Mouse (Mus musculus): ENCODE data around the gene Ccdc181. TPM values are rescaled to one million over a fixed set of nuclear protein-coding genes. Genes with fewer than 3 reads are reported as not detected.

Ccdc181 gene
- polyA plus RNA-seq, 1 experiment from 2014 or later = 6.4 TPM

DNA sequence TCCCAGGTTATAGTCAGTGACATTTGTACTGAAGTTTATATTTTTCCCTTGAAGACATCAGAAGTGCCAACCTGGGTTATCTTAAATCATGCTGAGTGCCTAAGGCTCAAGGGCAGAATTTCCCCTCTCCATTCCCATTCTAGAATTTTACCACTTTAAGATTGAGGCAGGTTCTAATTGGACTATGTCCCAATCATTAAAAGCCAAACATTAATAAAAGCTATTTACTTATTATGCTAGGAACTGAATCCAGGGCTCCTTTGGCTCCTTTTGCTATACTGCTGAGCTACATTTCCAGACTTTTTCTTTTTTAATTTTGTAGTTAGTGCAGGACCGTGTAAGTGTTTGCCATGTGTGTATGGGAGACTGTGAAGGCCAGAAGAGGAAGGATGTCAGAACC, 23.9 kb upstream of the Ccdc181 start:
- no peak for DNase-seq (ENCODE audit: low spot score)
- 92% methylated on average over 1 of the region's 1 CpGs for WGBS
- peaks cover 13% of the 10 kb centered on the region for H3K27me3 ChIP-seq (ENCODE audit: low read depth, poor library complexity, severe bottlenecking)
- peaks cover 29% of the 10 kb centered on the region for H3K4me1 ChIP-seq
- H3K9me3 ChIP-seq (replicated peaks) = no peaks in the 10 kb centered on the region
- no peaks in the 10 kb centered on the region for H3K36me3 ChIP-seq
- no peak overlapping the region for H3K27ac ChIP-seq
- H3K4me3 ChIP-seq = no peak overlapping the region

GRCm38 (mm10) chr1:164252551-164252950, 22.8 kb upstream of the Ccdc181 start:
- Histone ChIP-seq H3K9me3 (replicated peaks) (no peaks in the 10 kb centered on the region), H3K27me3 (ENCODE audit: low read depth, poor library complexity, severe bottlenecking) (peaks cover 13% of the 10 kb centered on the region), H3K27ac (no peak overlapping the region), H3K36me3 (peaks cover 9% of the 10 kb centered on the region), H3K4me3 (no peak overlapping the region), H3K4me1 (peaks cover 27% of the 10 kb centered on the region)
- WGBS = 65% methylated on average over 5 of the region's 5 CpGs
- DNase-seq (ENCODE audit: low spot score) = no peak

DNA sequence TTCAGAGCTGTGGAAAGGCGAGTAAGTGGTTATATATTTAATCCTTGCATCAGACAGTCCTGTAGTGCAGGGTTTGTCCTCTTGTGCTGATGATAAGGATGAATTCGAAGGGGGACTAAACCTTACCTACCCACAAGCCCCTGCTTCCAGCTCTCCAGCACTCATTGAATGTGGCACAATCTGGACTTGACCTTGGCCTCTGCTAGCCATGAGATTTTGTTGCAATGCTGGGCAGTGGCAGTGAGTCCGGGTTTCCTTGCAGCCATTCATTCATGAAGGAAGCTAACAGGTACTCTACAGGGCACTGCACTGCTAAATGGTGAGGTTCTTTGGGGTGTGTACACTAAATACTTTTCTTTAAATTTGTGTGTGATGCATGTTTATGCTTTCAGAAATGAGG, 20.5 kb upstream of the Ccdc181 start:
- Histone ChIP-seq H3K27ac (no peak overlapping the region), H3K27me3 (ENCODE audit: low read depth, poor library complexity, severe bottlenecking) (peaks cover 12% of the 10 kb centered on the region), H3K4me1 (peaks cover 13% of the 10 kb centered on the region), H3K36me3 (peaks cover 9% of the 10 kb centered on the region), H3K4me3 (no peak overlapping the region), H3K9me3 (replicated peaks) (no peaks in the 10 kb centered on the region)
- WGBS = 74% methylated on average over 3 of the region's 3 CpGs
- no peak for DNase-seq (ENCODE audit: low spot score)

DNA sequence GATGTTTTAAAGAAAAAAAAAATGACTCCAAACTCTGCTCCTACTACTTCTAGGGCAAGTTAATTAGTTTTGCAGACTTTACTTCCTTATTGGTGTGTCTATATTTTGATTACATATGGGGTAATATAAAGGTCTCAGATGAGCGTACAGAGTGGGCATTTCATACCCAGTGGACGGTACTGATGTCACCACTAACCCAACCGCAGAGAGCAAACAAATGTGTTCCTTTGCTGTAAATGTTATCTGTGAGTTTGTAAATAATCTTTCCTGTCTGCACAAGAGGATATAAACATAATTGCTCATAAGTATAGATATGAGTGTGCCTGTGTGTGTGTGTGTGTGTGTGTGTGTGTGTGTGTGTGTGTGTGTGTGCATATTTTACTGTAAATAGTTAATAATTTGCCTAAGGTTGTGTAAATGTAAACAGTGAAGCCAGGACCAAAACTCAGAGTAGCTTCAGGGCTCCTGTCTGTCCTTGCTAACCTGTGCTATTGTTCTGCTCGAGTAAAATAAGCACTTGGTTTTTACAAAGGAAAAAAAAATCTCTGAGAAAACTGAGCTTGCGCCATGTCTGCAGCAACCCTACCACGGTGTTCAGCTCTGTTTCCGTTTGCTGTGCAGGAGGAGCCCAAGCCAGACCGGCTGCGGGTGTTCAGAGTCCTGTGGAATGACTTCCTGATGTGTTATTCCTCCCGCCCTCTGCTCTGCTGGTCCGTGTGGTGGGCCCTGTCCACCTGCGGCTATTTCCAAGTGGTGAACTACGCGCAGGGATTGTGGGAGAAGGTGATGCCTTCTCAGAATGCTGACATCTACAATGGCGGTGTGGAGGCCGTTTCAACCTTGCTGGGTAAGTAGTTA, 15.0 kb upstream of the Ccdc181 start:
- Histone ChIP-seq H3K27ac (no peak overlapping the region), H3K36me3 (peaks cover 37% of the 10 kb centered on the region), H3K27me3 (ENCODE audit: low read depth, poor library complexity, severe bottlenecking) (no peaks in the 10 kb centered on the region), H3K4me3 (no peak overlapping the region), H3K9me3 (replicated peaks) (no peaks in the 10 kb centered on the region), H3K4me1 (no peaks in the 10 kb centered on the region)
- no peak for DNase-seq (ENCODE audit: low spot score)
- WGBS = 91% methylated on average over 16 of the region's 16 CpGs

DNA sequence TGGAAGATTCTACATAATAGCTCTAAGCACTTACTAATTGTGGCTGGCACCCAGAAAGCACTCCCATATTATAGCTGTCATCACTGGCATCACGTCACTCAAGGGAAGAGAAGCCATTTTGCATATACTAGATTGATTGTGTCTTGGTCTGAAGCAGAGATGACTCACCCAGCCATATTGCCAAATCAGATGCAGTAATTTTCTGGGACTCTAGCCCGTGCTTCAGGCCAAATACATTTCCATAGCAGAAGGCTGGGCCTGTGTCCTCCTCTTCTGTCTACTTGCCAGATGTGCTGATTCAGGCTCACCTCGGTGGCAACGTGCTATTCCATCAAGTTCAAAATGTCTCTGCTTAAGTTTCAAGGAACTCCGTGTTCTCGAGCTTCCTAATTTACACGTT, 13.8 kb upstream of the Ccdc181 start:
- no peaks in the 10 kb centered on the region for H3K9me3 ChIP-seq (replicated peaks)
- H3K36me3 ChIP-seq = peaks cover 37% of the 10 kb centered on the region
- no peaks in the 10 kb centered on the region for H3K4me1 ChIP-seq
- H3K27me3 ChIP-seq (ENCODE audit: low read depth, poor library complexity, severe bottlenecking) = no peaks in the 10 kb centered on the region
- WGBS = 95% methylated on average over 7 of the region's 7 CpGs
- no peak overlapping the region for H3K4me3 ChIP-seq
- no peak overlapping the region for H3K27ac ChIP-seq
- no peak for DNase-seq (ENCODE audit: low spot score)

- Histone ChIP-seq H3K27me3 (ENCODE audit: low read depth, poor library complexity, severe bottlenecking) (no peaks in the 10 kb centered on the region), H3K36me3 (no peaks in the 10 kb centered on the region), H3K27ac (no peak overlapping the region), H3K9me3 (replicated peaks) (no peaks in the 10 kb centered on the region), H3K4me3 (no peak overlapping the region), H3K4me1 (peaks cover 32% of the 10 kb centered on the region)
- DNase-seq (ENCODE audit: low spot score) = no peak
- WGBS = 90% methylated on average over 7 of the region's 7 CpGs
Observed at GRCm38 (mm10) chr1:164270941-164271340, 4.4 kb upstream of the Ccdc181 start.

DNA sequence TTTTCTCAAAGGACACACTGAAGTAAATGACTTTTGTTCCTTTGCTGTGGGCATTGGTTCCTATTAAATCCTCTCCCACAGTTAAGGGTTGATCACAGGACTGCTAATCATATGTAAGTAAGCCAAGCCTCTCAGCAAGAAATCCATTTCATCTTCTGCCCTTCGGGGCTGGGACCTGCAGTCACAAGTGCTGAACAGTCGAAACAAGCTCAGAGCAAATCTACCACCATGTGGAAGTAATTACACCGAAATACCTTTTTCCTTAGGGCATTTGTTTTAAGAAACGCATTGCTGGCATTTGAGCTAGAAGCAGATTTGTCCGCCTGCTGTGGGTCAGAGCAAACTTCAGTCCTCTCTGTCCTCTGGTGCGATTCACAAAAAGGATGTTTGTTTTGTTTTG, 1.7 kb upstream of the Ccdc181 start:
- no peak for DNase-seq (ENCODE audit: low spot score)
- WGBS = 34% methylated on average over 6 of the region's 6 CpGs
- Histone ChIP-seq H3K4me3 (no peak overlapping the region), H3K9me3 (replicated peaks) (no peaks in the 10 kb centered on the region), H3K36me3 (no peaks in the 10 kb centered on the region), H3K27ac (no peak overlapping the region), H3K4me1 (peaks cover 32% of the 10 kb centered on the region), H3K27me3 (ENCODE audit: low read depth, poor library complexity, severe bottlenecking) (no peaks in the 10 kb centered on the region)

GRCm38 (mm10) chr1:164276552-164276951, 1.2 kb downstream of the Ccdc181 start:
- 95% methylated on average over 3 of the region's 3 CpGs for WGBS
- H3K9me3 ChIP-seq (replicated peaks) = no peaks in the 10 kb centered on the region
- H3K4me3 ChIP-seq = no peak overlapping the region
- H3K27me3 ChIP-seq (ENCODE audit: low read depth, poor library complexity, severe bottlenecking) = no peaks in the 10 kb centered on the region
- no peak for DNase-seq (ENCODE audit: low spot score)
- no peak overlapping the region for H3K27ac ChIP-seq
- H3K36me3 ChIP-seq = no peaks in the 10 kb centered on the region
- peaks cover 32% of the 10 kb centered on the region for H3K4me1 ChIP-seq

- Histone ChIP-seq H3K4me3 (no peak overlapping the region), H3K36me3 (no peaks in the 10 kb centered on the region), H3K27ac (no peak overlapping the region), H3K4me1 (peaks cover 13% of the 10 kb centered on the region), H3K9me3 (replicated peaks) (no peaks in the 10 kb centered on the region), H3K27me3 (ENCODE audit: low read depth, poor library complexity, severe bottlenecking) (no peaks in the 10 kb centered on the region)
- DNase-seq (ENCODE audit: low spot score) = no peak
- whole genome bisulfite sequencing = 65% methylated on average over 4 of the region's 4 CpGs
Observed at GRCm38 (mm10) chr1:164279332-164279731, 3.9 kb downstream of the Ccdc181 start.

GRCm38 (mm10) chr1:164284007-164284406, 8.6 kb downstream of the Ccdc181 start:
- Histone ChIP-seq H3K4me1 (no peaks in the 10 kb centered on the region), H3K27me3 (ENCODE audit: low read depth, poor library complexity, severe bottlenecking) (no peaks in the 10 kb centered on the region), H3K4me3 (no peak overlapping the region), H3K27ac (no peak overlapping the region), H3K36me3 (no peaks in the 10 kb centered on the region), H3K9me3 (replicated peaks) (no peaks in the 10 kb centered on the region)
- WGBS = 87% methylated on average over 3 of the region's 3 CpGs
- no peak for DNase-seq (ENCODE audit: low spot score)

- peaks cover 24% of the 10 kb centered on the region for H3K36me3 ChIP-seq
- no peak overlapping the region for H3K27ac ChIP-seq
- no peak for DNase-seq (ENCODE audit: low spot score)
- WGBS = 70% methylated on average over 15 of the region's 15 CpGs
- H3K4me1 ChIP-seq = no peaks in the 10 kb centered on the region
- no peak overlapping the region for H3K4me3 ChIP-seq
- no peaks in the 10 kb centered on the region for H3K27me3 ChIP-seq (ENCODE audit: low read depth, poor library complexity, severe bottlenecking)
- H3K9me3 ChIP-seq (replicated peaks) = no peaks in the 10 kb centered on the region
Observed at GRCm38 (mm10) chr1:164287406-164287805, 12.0 kb downstream of the Ccdc181 start.

- Histone ChIP-seq H3K4me3 (no peak overlapping the region), H3K9me3 (replicated peaks) (no peaks in the 10 kb centered on the region), H3K36me3 (peaks cover 65% of the 10 kb centered on the region), H3K27ac (no peak overlapping the region), H3K4me1 (no peaks in the 10 kb centered on the region), H3K27me3 (ENCODE audit: low read depth, poor library complexity, severe bottlenecking) (no peaks in the 10 kb centered on the region)
- DNase-seq (ENCODE audit: low spot score) = no peak
- 92% methylated on average over 5 of the region's 5 CpGs for WGBS
Observed at GRCm38 (mm10) chr1:164292040-164292439, 16.7 kb downstream of the Ccdc181 start.

GRCm38 (mm10) chr1:164294071-164294470, 18.7 kb downstream of the Ccdc181 start:
- H3K36me3 ChIP-seq = peaks cover 85% of the 10 kb centered on the region

GRCm38 (mm10) chr1:164296473-164296872, 21.1 kb downstream of the Ccdc181 start:
- WGBS = 95% methylated on average over 4 of the region's 5 CpGs
- H3K36me3 ChIP-seq = peaks cover 95% of the 10 kb centered on the region

More at GRCm38 (mm10) chr1:164294071-164294470, 18.7 kb downstream of the Ccdc181 start:
- H3K27ac ChIP-seq = no peak overlapping the region
- H3K27me3 ChIP-seq (ENCODE audit: low read depth, poor library complexity, severe bottlenecking) = no peaks in the 10 kb centered on the region
- H3K4me3 ChIP-seq = no peak overlapping the region
- H3K9me3 ChIP-seq (replicated peaks) = no peaks in the 10 kb centered on the region
- DNase-seq (ENCODE audit: low spot score) = no peak
- 95% methylated on average over 6 of the region's 6 CpGs for WGBS
- no peaks in the 10 kb centered on the region for H3K4me1 ChIP-seq

More at GRCm38 (mm10) chr1:164296473-164296872, 21.1 kb downstream of the Ccdc181 start:
- DNase-seq (ENCODE audit: low spot score) = no peak
- Histone ChIP-seq H3K27ac (no peak overlapping the region), H3K9me3 (replicated peaks) (no peaks in the 10 kb centered on the region), H3K4me3 (no peak overlapping the region), H3K4me1 (no peaks in the 10 kb centered on the region), H3K27me3 (ENCODE audit: low read depth, poor library complexity, severe bottlenecking) (no peaks in the 10 kb centered on the region)
